Mouse (Mus musculus): Measurements from ENCODE around the gene Crtc1. TPM values are rescaled to one million over a fixed set of nuclear protein-coding genes. Genes with fewer than 3 reads are reported as not detected.

The Crtc1 gene
- total and polyA plus RNA-seq, 3 experiments, result 3.3 to 18.0 TPM; not detected in 1

DNA sequence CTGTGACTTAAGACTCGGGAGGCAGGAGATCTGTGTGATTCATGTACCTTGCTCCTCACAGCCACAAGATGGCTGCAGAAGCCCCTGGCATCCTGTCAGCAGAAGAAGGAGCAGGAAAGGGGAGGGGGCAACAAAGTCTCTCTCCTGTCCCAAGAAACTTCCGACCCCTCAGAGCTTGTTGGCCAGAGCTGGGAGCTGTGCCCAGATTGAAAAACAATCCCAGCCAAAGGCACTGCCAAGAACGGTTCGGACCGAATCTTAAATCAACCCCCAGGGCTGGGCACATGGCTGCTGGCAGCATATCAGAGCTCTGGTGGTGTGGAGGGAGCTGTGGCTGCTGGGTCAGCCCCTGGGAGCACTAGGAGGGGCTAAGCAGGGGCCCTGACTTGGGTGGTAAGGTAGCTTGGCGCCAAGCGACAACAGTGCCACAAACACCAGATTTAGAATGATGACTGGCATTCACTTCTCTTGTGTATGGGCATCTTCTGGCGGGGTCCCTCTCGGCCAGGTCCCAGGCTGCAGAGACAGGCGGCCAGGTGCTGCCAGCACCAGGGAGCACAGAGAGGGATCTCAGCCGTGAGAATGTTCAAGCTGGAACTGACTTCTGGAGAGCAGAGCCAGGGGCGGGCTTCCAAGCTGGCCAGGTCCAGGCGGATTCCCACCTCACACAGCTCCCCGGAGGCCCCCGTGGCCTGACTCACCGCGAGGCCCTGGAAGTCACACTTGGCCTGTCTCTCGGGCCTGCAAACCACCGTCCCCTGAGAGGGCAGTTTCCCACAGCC, 8.5 kb upstream of the Crtc1 start:
- no peaks in the 10 kb centered on the region for H3K9me3 ChIP-seq (replicated peaks; ENCODE audit: insufficient read depth, low read length)
- TF ChIP-seq SMC3 (IDR thresholded peaks at IDR 0.05; ENCODE audit: low read depth, low read length) (no peak), ZKSCAN1 (IDR thresholded peaks at IDR 0.05; ENCODE audit: low read depth, low read length) (no peak), NELFE (IDR thresholded peaks at IDR 0.05; ENCODE audit: low read depth, low read length) (no peak), MAZ (IDR thresholded peaks at IDR 0.05; ENCODE audit: low read depth, low read length) (no peak), EP300 (IDR thresholded peaks at IDR 0.05; ENCODE audit: low read depth in 1 of 2, low read length in 2 of 2) (no peak), ETS1 (IDR thresholded peaks at IDR 0.05; ENCODE audit: low read depth, low read length) (no peak), HCFC1 (IDR thresholded peaks at IDR 0.05; ENCODE audit: low read depth, low read length) (no peak), E2F4 (IDR thresholded peaks at IDR 0.05; ENCODE audit: borderline replicate concordance, low read depth, low read length) (no peak), MYC (IDR thresholded peaks at IDR 0.05; ENCODE audit: low read depth, low read length) (no peak), SIN3A (IDR thresholded peaks at IDR 0.05; ENCODE audit: low read length) (no peak), POLR2A (IDR thresholded peaks at IDR 0.05; ENCODE audit: control insufficient read depth in 1 of 2, insufficient read depth in 1 of 2, low read depth in 1 of 2, low read length in 2 of 2, poor library complexity in 1 of 2) (no peak), USF1 (IDR thresholded peaks at IDR 0.05; ENCODE audit: low read depth, low read length) (no peak), POLR2AphosphoS5 (IDR thresholded peaks at IDR 0.05; ENCODE audit: borderline replicate concordance, low read depth, low read length) (no peak), ELF1 (IDR thresholded peaks at IDR 0.05; ENCODE audit: low read depth, low read length) (no peak), USF2 (IDR thresholded peaks at IDR 0.05; ENCODE audit: borderline replicate concordance in 1 of 2, insufficient read depth in 1 of 2, low read depth in 1 of 2, low read length in 2 of 2) (no peak), TBP (IDR thresholded peaks at IDR 0.05; ENCODE audit: low read depth, low read length) (no peak), CHD1 (IDR thresholded peaks at IDR 0.05; ENCODE audit: low read depth, low read length) (no peak), GATA1 (IDR thresholded peaks at IDR 0.05; ENCODE audit: low read depth, low read length) (no peak), ZNF384 (IDR thresholded peaks at IDR 0.05; ENCODE audit: low read depth, low read length) (no peak)
- no peak overlapping the region for H3K4me3 ChIP-seq (ENCODE audit: control insufficient read depth in 1 of 2, insufficient read depth in 1 of 2, low read depth in 2 of 2, low read length in 2 of 2)
- H3K36me3 ChIP-seq (ENCODE audit: control insufficient read depth in 1 of 2, insufficient read depth in 2 of 2, low read length in 2 of 2), result no peaks in the 10 kb centered on the region; a peak in 1 of 4 replicates
- no peak overlapping the region for H3K27ac ChIP-seq (ENCODE audit: control insufficient read depth, low read depth, low read length)
- DNase-seq (ENCODE audit: low read depth, low spot score), result no peak
- 0 out of 4 replicates have a peak, but pooled peaks cover 0 to 5% of the 10 kb centered on the region in 2 experiments for H3K4me1 ChIP-seq (ENCODE audit: control insufficient read depth in 1 of 2, insufficient read depth in 2 of 2, low read length in 2 of 2)
- no peaks in the 10 kb centered on the region for H3K27me3 ChIP-seq (ENCODE audit: control insufficient read depth in 1 of 2, insufficient read depth in 2 of 2, low read length in 2 of 2)
- no peaks in the 10 kb centered on the region for H3K79me2 ChIP-seq (ENCODE audit: control insufficient read depth, insufficient read depth, low read length, poor library complexity)
- no peak overlapping the region for H3K9ac ChIP-seq (ENCODE audit: control insufficient read depth, low read depth, low read length, poor library complexity, severe bottlenecking)

- H3K27ac ChIP-seq (ENCODE audit: control insufficient read depth, low read depth, low read length), result no peak overlapping the region
- H3K4me1 ChIP-seq (ENCODE audit: control insufficient read depth in 1 of 2, insufficient read depth in 2 of 2, low read length in 2 of 2), result 0 out of 4 replicates have a peak, but pooled peaks cover 0 to 5% of the 10 kb centered on the region in 2 experiments
- no peak overlapping the region for H3K4me3 ChIP-seq (ENCODE audit: control insufficient read depth in 1 of 2, insufficient read depth in 1 of 2, low read depth in 2 of 2, low read length in 2 of 2)
- H3K9me3 ChIP-seq (replicated peaks; ENCODE audit: insufficient read depth, low read length), result no peaks in the 10 kb centered on the region
- no peak for DNase-seq (ENCODE audit: low read depth, low spot score)
- no peaks in the 10 kb centered on the region; a peak in 1 of 4 replicates for H3K36me3 ChIP-seq (ENCODE audit: control insufficient read depth in 1 of 2, insufficient read depth in 2 of 2, low read length in 2 of 2)
- no peaks in the 10 kb centered on the region for H3K27me3 ChIP-seq (ENCODE audit: control insufficient read depth in 1 of 2, insufficient read depth in 2 of 2, low read length in 2 of 2)
- no peaks in the 10 kb centered on the region for H3K79me2 ChIP-seq (ENCODE audit: control insufficient read depth, insufficient read depth, low read length, poor library complexity)
- no peak overlapping the region for H3K9ac ChIP-seq (ENCODE audit: control insufficient read depth, low read depth, low read length, poor library complexity, severe bottlenecking)
- TF ChIP-seq SIN3A (IDR thresholded peaks at IDR 0.05; ENCODE audit: low read length) (no peak), POLR2A (IDR thresholded peaks at IDR 0.05; ENCODE audit: control insufficient read depth in 1 of 2, insufficient read depth in 1 of 2, low read depth in 1 of 2, low read length in 2 of 2, poor library complexity in 1 of 2) (no peak), ZC3H11A (IDR thresholded peaks at IDR 0.05; ENCODE audit: low read depth, low read length) (no peak), JUND (IDR thresholded peaks at IDR 0.05; ENCODE audit: low read depth, low read length) (no peak), ZKSCAN1 (IDR thresholded peaks at IDR 0.05; ENCODE audit: low read depth, low read length) (no peak), ELF1 (IDR thresholded peaks at IDR 0.05; ENCODE audit: low read depth, low read length) (no peak), POLR2AphosphoS5 (IDR thresholded peaks at IDR 0.05; ENCODE audit: borderline replicate concordance, low read depth, low read length) (no peak), GATA1 (IDR thresholded peaks at IDR 0.05; ENCODE audit: low read depth, low read length) (no peak), MEF2A (IDR thresholded peaks at IDR 0.05; ENCODE audit: extremely low read depth, insufficient replicate concordance, low read depth, low read length, poor library complexity, severe bottlenecking) (no peak), MYB (IDR thresholded peaks at IDR 0.05; ENCODE audit: low read depth, low read length) (no peak), ZNF384 (IDR thresholded peaks at IDR 0.05; ENCODE audit: low read depth, low read length) (no peak), MAFK (IDR thresholded peaks at IDR 0.05; ENCODE audit: borderline replicate concordance, low read depth, low read length) (no peak), GABPA (IDR thresholded peaks at IDR 0.05; ENCODE audit: low read depth, low read length) (no peak), NELFE (IDR thresholded peaks at IDR 0.05; ENCODE audit: low read depth, low read length) (no peak)
Measured at GRCm38 (mm10) chr8:70445988-70446387, 6.6 kb upstream of the Crtc1 start.
